Mouse (Mus musculus) adrenal gland, postnatal 14 days (tissue): ENCODE results near the gene Pgk1. TPM values are rescaled to one million over a fixed set of nuclear protein-coding genes. Genes with fewer than 3 reads are reported as not detected.

Experiments used
- DNase-seq: peaks from one replicate; pipeline ENCODE4 v3.0.0; 2021; ENCODE audit warnings: mixed read lengths
- total RNA-seq: library from RNA; stranded (reverse); gene quantifications from 2 replicates; pipeline ENCODE4 v1.2.3, GENCODE M21; 2021

The Pgk1 gene
- total RNA-seq, 1 experiment from 2014 or later, result 400 TPM

- DNase-seq, result peak; percentile 86
These were observed 32.5 kb downstream of the Pgk1 start for GRCm38 (mm10) chrX:106219171-106220032.

GRCm38 (mm10) chrX:106221058-106221457 lies 34.2 kb downstream of the Pgk1 start, which contains the start of gene Taf9b:
Gene Taf9b (minus strand): TSS chrX:106221158.
- no peak for DNase-seq

Other genes with a start within 250 kb of the Pgk1 start
- gene Magt1, start 175.2 kb upstream of the Pgk1 start, total RNA-seq, result 58.0 and 59.5 TPM in 2 replicates
- gene Cox7b, start 171.4 kb upstream of the Pgk1 start, total RNA-seq, result 824 and 885 TPM in 2 replicates
- 30.0 and 31.6 TPM in 2 replicates for gene Atp7a, start 159.8 kb upstream of the Pgk1 start, total RNA-seq
- gene Tlr13, start 43.9 kb upstream of the Pgk1 start, total RNA-seq, result 1.1 and 1.8 TPM in 2 replicates
- gene Taf9b, start 34.1 kb downstream of the Pgk1 start, total RNA-seq, result 17.6 and 17.7 TPM in 2 replicates
- gene Fnd3c2, start 68.3 kb downstream of the Pgk1 start, total RNA-seq, result not detected in 2 replicates